Mouse (Mus musculus): ENCODE measurements around the gene Cutc.

Gene Cutc

DNA sequence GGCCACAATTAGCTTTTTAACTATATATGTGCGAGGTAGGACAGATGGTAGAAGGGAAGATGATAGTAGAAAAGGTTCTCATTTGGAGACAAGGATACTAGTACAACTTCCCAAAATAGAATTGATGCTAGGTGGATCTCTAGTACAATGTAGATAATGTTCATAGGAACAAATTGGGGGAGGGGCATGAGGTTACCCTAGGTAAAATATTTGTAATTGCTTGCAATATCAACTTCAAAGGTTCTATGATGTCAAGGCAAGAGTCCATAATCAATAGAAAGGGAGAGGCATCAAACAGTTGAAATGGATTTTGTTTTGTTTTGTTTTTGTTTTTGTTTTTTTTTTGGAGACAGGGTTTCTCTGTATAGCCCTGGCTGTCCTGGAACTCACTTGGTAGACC is 41.2 kb downstream of the Cutc start:
- no peak for DNase-seq (ENCODE audit: low spot score in 2 of 2)

DNA sequence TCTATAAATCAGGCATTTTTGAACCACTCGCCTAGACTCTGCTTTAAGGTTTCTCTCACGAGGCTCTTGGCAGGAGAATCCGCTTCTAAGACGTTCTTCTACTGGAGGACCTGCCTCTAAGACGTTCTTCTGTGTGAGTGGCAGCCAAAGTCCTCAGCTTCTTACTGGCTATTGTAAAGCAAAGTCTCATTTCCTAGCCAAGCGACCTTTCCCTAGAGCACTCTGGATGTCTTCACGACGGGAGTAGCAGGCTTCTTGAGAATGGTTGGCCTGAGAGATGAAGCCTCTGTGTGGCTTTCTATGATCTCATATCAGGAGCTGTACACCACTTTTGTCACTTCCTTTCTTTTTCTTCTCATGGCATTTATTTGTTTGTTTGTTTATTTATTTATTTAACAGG is 42.7 kb downstream of the Cutc start:
- no peak for DNase-seq (ENCODE audit: low spot score in 2 of 2)

DNA sequence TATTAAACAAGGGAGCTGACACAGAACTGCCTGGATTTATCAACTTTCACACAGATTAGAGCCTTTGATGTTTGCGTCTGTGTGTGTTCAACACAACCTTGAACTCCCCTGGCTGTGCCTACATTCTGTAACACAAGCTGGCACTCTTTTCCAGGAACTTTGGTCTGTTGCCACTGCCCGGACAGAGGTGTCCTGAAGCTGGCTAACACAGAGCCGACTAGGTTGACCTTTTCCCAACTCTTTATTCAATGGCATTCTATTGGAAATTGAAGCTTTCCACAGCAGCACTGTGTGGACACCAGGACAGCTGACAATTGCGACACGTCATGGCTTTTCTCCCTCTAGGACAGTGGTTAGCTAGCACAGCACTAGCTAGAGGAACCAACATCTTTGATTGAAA is 44.4 kb downstream of the Cutc start:
- DNase-seq (ENCODE audit: low spot score in 2 of 2), result no peak

- no peak for DNase-seq (ENCODE audit: low spot score in 2 of 2)
Observed at GRCm38 (mm10) chr19:43801427-43802051, 48.7 kb downstream of the Cutc start.

DNA sequence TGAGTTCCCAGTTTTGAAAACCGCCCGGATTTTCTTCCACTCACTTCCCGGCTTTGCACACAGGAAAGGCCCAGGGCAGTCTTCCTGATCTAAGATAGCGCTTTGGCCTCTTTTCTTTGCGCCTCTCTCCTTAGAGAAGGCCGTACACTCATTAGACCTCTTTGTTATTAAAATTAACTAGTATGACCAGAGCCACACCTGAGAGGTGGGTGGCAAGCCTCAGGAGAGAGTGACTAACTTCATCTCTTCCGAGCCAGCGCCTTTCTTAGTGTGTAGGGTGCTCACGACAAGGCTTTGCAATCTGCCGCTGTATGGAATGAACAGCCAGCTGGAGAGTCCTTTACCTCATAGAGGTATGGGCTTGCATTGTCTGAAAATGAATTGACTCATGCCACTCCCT is 51.1 kb downstream of the Cutc start:
- DNase-seq (ENCODE audit: low spot score in 2 of 2), result no peak

DNA sequence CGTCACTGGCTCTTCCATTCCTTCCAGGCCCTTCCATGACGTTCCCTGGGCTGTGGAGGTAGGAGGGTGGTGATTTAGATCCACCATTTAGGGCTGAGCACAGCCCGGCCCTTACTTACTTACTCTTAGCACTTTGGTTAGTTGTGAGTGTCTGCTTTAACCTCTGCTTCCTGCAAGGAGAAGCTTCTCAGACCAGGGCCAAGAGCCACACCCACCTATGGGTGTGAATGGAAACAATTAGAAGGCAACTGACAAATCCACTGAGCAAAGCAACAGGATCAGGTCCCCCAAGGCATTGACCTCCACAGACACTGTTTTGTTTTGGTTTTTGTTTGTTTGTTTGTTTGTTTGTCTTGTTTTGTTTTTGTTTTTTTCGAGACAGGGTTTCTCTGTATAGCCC is 56.5 kb downstream of the Cutc start:
- no peak for DNase-seq (ENCODE audit: low spot score in 2 of 2)

- DNase-seq (ENCODE audit: low spot score in 2 of 2), result no peak
Observed at GRCm38 (mm10) chr19:43811419-43811818, 58.6 kb downstream of the Cutc start.

DNA sequence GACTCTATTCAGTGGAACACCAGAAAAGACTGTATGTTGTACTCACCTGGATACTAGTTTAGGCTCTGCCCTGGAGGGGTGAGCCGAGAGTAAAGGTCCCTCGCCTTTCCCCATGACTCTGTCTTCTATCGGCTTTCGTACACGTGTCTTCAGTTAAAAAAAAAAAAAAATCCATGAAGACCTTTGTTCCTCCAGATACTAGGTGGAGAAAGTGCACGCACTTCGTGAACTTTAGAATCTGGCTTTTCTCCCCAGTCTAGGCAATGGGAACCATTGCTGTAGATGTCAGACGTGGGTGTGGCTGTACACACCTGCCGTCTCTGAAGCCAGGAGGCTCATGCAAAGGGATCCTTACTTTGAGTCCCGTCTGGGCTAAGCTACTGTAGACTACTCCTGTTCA is 60.5 kb downstream of the Cutc start:
- no peak for DNase-seq (ENCODE audit: low spot score in 2 of 2)

GRCm38 (mm10) chr19:43815661-43816414 is 63.0 kb downstream of the Cutc start:
- no peak for DNase-seq (ENCODE audit: low spot score in 2 of 2)

All from urinary bladder, adult 18-20 months (tissue).